Mouse (Mus musculus): ENCODE data around the gene Ckap4. TPM values are rescaled to one million over a fixed set of nuclear protein-coding genes. Genes with fewer than 3 reads are reported as not detected.

Gene Ckap4
- total RNA-seq, 2 experiments from 2014 or later, result 0.44 to 1.4 TPM

Other genes with a start within 250 kb of the Ckap4 start
- gene Nuak1, start 93.5 kb downstream of the Ckap4 start, total RNA-seq (2014; fragmentation: Nextera tagmentation), result 3.2 and 4.0 TPM in 2 replicates
- gene Nuak1, start 93.5 kb downstream of the Ckap4 start, total RNA-seq (2017), result 0.61 and 1.1 TPM in 2 replicates
- gene Tcp11l2, start 42.6 kb upstream of the Ckap4 start, total RNA-seq (2014; fragmentation: Nextera tagmentation), result 7.1 and 10.1 TPM in 2 replicates
- gene Tcp11l2, start 42.6 kb upstream of the Ckap4 start, total RNA-seq (2017), result 10.4 and 13.7 TPM in 2 replicates
- gene Polr3b, start 88.2 kb upstream of the Ckap4 start, total RNA-seq (2014; fragmentation: Nextera tagmentation), result 34.2 and 36.6 TPM in 2 replicates
- gene Polr3b, start 88.2 kb upstream of the Ckap4 start, total RNA-seq (2017), result 63.5 and 82.4 TPM in 2 replicates
- gene Rfx4, start 222.0 kb upstream of the Ckap4 start, total RNA-seq (2014; fragmentation: Nextera tagmentation), result not detected in 2 replicates
- gene Rfx4, start 222.0 kb upstream of the Ckap4 start, total RNA-seq (2017), result not detected in 2 replicates

All from megakaryocyte-erythroid progenitor cell, adult 5-6 weeks (primary cell).